ENCODE assay signal across 7 mouse cellular contexts in genomic region chr11:115640978-115641663, GRCm38 (mm10). TPM values are rescaled to one million over a fixed set of nuclear protein-coding genes. Genes with fewer than 3 reads are reported as not detected.
DNase-seq lines count a peak whose midpoint lies in the region; ATAC-seq lines count a peak whose summit lies in the region.

No protein-coding gene starts in this region.

- ATAC-seq in neutrophil, adult 5-6 weeks (ENCODE audit: extremely low read depth, insufficient number of reproducible peaks, low FRiP score, poor library complexity, severe bottlenecking), result peak; percentile 81

- DNase-seq in 3T3-L1 (ENCODE audit: low read depth, low spot score) (peak; percentile 80), A20 (ENCODE audit: low read depth, low spot score) (peak; percentile 99)
- peak; percentile 63 for DNase-seq in c-Kit-positive CD71-negative TER-119-negative erythroid progenitor cells, embryonic 14.5 days (ENCODE audit: low read depth)
- no peak for DNase-seq in gastrocnemius, adult 18-20 months (ENCODE audit: low spot score)
- DNase-seq in urinary bladder, postnatal 14 days (ENCODE audit: low spot score), result no peak
- no peak for DNase-seq in layer of hippocampus, adult 11-12 months (ENCODE audit: low spot score)

RNA-seq across cellular contexts. Expression of gene Slc25a19, which starts 13.0 kb away (rescaled TPM):
- total RNA-seq in neutrophil, adult 5-6 weeks (2017), result 51.0 and 53.3 TPM in 2 replicates
- total RNA-seq in gastrocnemius, adult 18-20 months (2021), result 10 to 100 TPM; 38.8 to 44.4 TPM

RNA-seq across cellular contexts. Expression of gene Mif4gd, which starts 28.4 kb away (rescaled TPM):
- total RNA-seq in neutrophil, adult 5-6 weeks (2017), result 167 and 177 TPM in 2 replicates
- 10 to 100 TPM; 42.3 to 45.0 TPM for total RNA-seq in gastrocnemius, adult 18-20 months (2021)

RNA-seq across cellular contexts. Expression of gene Gga3, which starts 37.3 kb away (rescaled TPM):
- 63.1 and 82.1 TPM in 2 replicates for total RNA-seq in neutrophil, adult 5-6 weeks (2017)
- total RNA-seq in gastrocnemius, adult 18-20 months (2021), result 10 to 100 TPM; 15.4 to 18.8 TPM

RNA-seq across cellular contexts. Expression of gene Mrps7, which starts 37.4 kb away (rescaled TPM):
- 23.5 and 27.0 TPM in 2 replicates for total RNA-seq in neutrophil, adult 5-6 weeks (2017)
- total RNA-seq in gastrocnemius, adult 18-20 months (2021), result 10 to 100 TPM; 73.3 to 79.3 TPM

Comparison
In these comparisons a context has a peak if more than half of its experiments do, and no peak if none do; other contexts are left out.
1. DNase-seq: peak in 3T3-L1 (single experiment), A20 (single experiment) and c-Kit-positive CD71-negative TER-119-negative erythroid progenitor cells, embryonic 14.5 days (single experiment); none in gastrocnemius, adult 18-20 months (single experiment), urinary bladder, postnatal 14 days (single experiment) and layer of hippocampus, adult 11-12 months (single experiment).